Mouse (Mus musculus) heart, embryonic 11.5 days (tissue): Measurements from ENCODE around the gene Fam129c. TPM values are rescaled to one million over a fixed set of nuclear protein-coding genes. Genes with fewer than 3 reads are reported as not detected.

Experiments used
- ATAC-seq: fragments of 200-750 bp; cut with Nextera tagmentation; replicated peaks from 2 replicates; pipeline ENCODE4 v1.8.0; 2017; ENCODE audit warnings: moderate library complexity; ENCODE audit not compliant: insufficient number of reproducible peaks, low FRiP score, low TSS enrichment
- H3K27ac ChIP-seq: fragments of 300-500 bp; sonication (generic); 2 replicates; pipeline ENCODE4 v1.5.1; 2014; ENCODE audit warnings: mild to moderate bottlenecking, low read depth, low read length
- H3K27me3 ChIP-seq: fragments of 300-500 bp; sonication (generic); 2 replicates; pipeline ENCODE4 v1.6.1; 2014; ENCODE audit warnings: mild to moderate bottlenecking, low read length, mixed read lengths; ENCODE audit not compliant: control insufficient read depth, insufficient read depth
- H3K36me3 ChIP-seq: fragments of 300-500 bp; sonication (generic); 2 replicates; pipeline ENCODE4 v1.6.1; 2014; ENCODE audit warnings: mild to moderate bottlenecking, low read length, moderate library complexity, mixed read lengths; ENCODE audit not compliant: control insufficient read depth, insufficient read depth
- H3K4me1 ChIP-seq: fragments of 300-500 bp; sonication (generic); 2 replicates; pipeline ENCODE4 v1.6.1; 2014; ENCODE audit warnings: low read length; ENCODE audit not compliant: control insufficient read depth, insufficient read depth
- H3K4me2 ChIP-seq: fragments of 300-500 bp; sonication (generic); 2 replicates; pipeline ENCODE4 v1.6.1; 2014; ENCODE audit warnings: mild to moderate bottlenecking, moderate library complexity
- H3K4me3 ChIP-seq: fragments of 300-500 bp; sonication (generic); 2 replicates; pipeline ENCODE4 v1.5.1; 2014; ENCODE audit warnings: low read depth, low read length
- H3K9ac ChIP-seq: fragments of 300-500 bp; sonication (generic); 2 replicates; pipeline ENCODE4 v1.6.1; 2014; ENCODE audit warnings: mild to moderate bottlenecking, low read depth, low read length, moderate library complexity
- H3K9me3 ChIP-seq: fragments of 300-500 bp; sonication (generic); replicated peaks from 2 replicates; pipeline ENCODE4 v1.6.1; 2016; ENCODE audit warnings: low read length; ENCODE audit not compliant: control insufficient read depth
- WGBS: fragments of 180-500 bp; shearing (Covaris S2); extraction: QIAGEN DNeasy Blood & Tissue Kit; methylation state at CpG from one replicate; pipeline ENCODE4 v1.1.7; 2014; ENCODE audit not compliant: insufficient replicate concordance; 5-methylcytosine and 5-hydroxymethylcytosine counted together
- polyA plus RNA-seq: library from polyadenylated mRNA; unstranded; fragments of >200 nt; fragmentation: Nextera tagmentation; extraction: Ambion mirVana; gene quantifications from 2 replicates; pipeline ENCODE4 v1.2.1, GENCODE M21; 2014

Gene Fam129c
- polyA plus RNA-seq, 1 experiment from 2014 or later, result 1.9 TPM

GRCm38 (mm10) chr8:71560765-71561164 lies 36.7 kb upstream of the Fam129c start:
- ATAC-seq, result no peak
- WGBS, result 80% methylated on average over 5 of the region's 5 CpGs

DNA sequence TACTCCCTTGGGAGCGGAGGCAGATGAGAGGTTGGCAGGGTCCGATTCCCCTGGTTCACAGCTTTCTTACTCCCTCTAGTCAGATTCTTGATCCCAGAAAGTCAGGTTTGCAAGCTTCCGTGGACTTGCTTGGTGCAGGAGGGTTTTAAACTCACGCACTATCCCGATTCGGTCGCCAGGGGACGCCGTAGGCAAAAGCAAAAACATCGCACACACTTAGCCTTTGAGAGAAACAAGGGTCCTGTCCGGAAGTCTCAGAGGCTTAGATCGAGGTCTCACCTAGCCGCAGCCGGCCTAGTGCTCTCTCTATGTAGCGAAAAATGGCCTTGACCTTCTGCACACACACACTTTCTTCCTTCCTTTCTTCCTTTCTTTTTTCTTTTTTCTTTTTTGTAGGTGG lies 36.0 kb upstream of the Fam129c start:
- Histone ChIP-seq H3K27ac (no peak overlapping the region), H3K9me3 (0 out of 2 replicates have a peak, but pooled peaks cover 3% of the 10 kb centered on the region), H3K4me3 (no peak overlapping the region), H3K9ac (no peak overlapping the region), H3K27me3 (peaks cover 64% of the 10 kb centered on the region), H3K4me2 (no peak overlapping the region), H3K4me1 (peaks cover 8% of the 10 kb centered on the region), H3K36me3 (peaks cover 2% of the 10 kb centered on the region; the same call in 1 of the 2 replicates)
- 3% methylated on average over 15 of the region's 15 CpGs for WGBS
- ATAC-seq, result no peak

More at GRCm38 (mm10) chr8:71560765-71561164, 36.7 kb upstream of the Fam129c start:
- no peak overlapping the region for H3K9ac ChIP-seq
- 0 out of 2 replicates have a peak, but pooled peaks cover 3% of the 10 kb centered on the region for H3K9me3 ChIP-seq
- no peak overlapping the region for H3K4me2 ChIP-seq
- peaks cover 8% of the 10 kb centered on the region for H3K4me1 ChIP-seq
- no peak overlapping the region for H3K27ac ChIP-seq
- H3K4me3 ChIP-seq, result no peak overlapping the region
- peaks cover 62% of the 10 kb centered on the region for H3K27me3 ChIP-seq
- peaks cover 2% of the 10 kb centered on the region; the same call in 1 of the 2 replicates for H3K36me3 ChIP-seq

GRCm38 (mm10) chr8:71562751-71563150 lies 34.7 kb upstream of the Fam129c start:
- Histone ChIP-seq H3K4me1 (peaks cover 8% of the 10 kb centered on the region), H3K27ac (no peak overlapping the region), H3K27me3 (peaks cover 56% of the 10 kb centered on the region), H3K9ac (no peak overlapping the region), H3K4me2 (peak overlapping the region; percentile 54), H3K36me3 (peaks cover 2% of the 10 kb centered on the region; the same call in 1 of the 2 replicates), H3K9me3 (0 out of 2 replicates have a peak, but pooled peaks cover 3% of the 10 kb centered on the region), H3K4me3 (peak overlapping the region; percentile 1; the same call in 1 of the 2 replicates)
- 0 out of 2 replicates have a peak, but pooled peaks have one; percentile 12 for ATAC-seq
- 1% methylated on average over 32 of the region's 33 CpGs for WGBS

GRCm38 (mm10) chr8:71563992-71564391 lies 33.5 kb upstream of the Fam129c start:
- Histone ChIP-seq H3K9me3 (0 out of 2 replicates have a peak, but pooled peaks cover 3% of the 10 kb centered on the region), H3K27me3 (peaks cover 55% of the 10 kb centered on the region), H3K4me1 (peaks cover 4% of the 10 kb centered on the region), H3K27ac (no peak overlapping the region), H3K4me3 (no peak overlapping the region), H3K36me3 (peaks cover 2% of the 10 kb centered on the region; the same call in 1 of the 2 replicates), H3K4me2 (no peak overlapping the region), H3K9ac (no peak overlapping the region)
- no peak for ATAC-seq
- 73% methylated on average over 4 of the region's 4 CpGs for WGBS

DNA sequence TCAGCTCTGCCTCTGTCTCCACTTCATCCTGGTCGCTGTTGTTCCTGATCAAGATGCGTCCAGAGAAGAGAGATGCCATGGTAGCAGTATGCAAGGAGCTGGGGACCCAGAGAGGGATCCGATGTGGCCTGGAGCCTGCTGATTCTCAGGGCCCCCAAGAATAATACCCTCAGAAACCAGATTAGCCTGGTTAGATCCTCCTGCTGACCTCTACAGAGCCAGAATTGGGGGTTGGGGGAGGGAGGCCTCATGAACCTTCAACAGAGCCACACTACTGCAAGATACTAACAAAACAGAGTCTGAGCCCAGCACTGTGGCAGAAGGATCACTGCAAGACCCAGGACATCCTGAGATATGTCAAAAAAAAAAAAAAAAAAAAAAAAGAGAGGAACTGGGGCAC lies 30.9 kb upstream of the Fam129c start, which contains the start of gene Nxnl1:
Gene Nxnl1 (minus strand): TSS at position 101 of the 400 bp plus-strand sequence.
- Histone ChIP-seq H3K27ac (no peak within 1 kb of the TSS), H3K9ac (no peak within 1 kb of the TSS), H3K4me1 (peaks cover 12% of the 10 kb centered on the region), H3K36me3 (peaks cover 2% of the 10 kb centered on the region; the same call in 1 of the 2 replicates), H3K4me2 (no peak within 1 kb of the TSS), H3K9me3 (0 out of 2 replicates have a peak, but pooled peaks cover 3% of the 10 kb centered on the region), H3K4me3 (no peak within 1 kb of the TSS), H3K27me3 (peaks cover 42% of the 10 kb centered on the region)
- 58% methylated on average over 3 of the region's 3 CpGs for WGBS
- ATAC-seq, result no peak

DNA sequence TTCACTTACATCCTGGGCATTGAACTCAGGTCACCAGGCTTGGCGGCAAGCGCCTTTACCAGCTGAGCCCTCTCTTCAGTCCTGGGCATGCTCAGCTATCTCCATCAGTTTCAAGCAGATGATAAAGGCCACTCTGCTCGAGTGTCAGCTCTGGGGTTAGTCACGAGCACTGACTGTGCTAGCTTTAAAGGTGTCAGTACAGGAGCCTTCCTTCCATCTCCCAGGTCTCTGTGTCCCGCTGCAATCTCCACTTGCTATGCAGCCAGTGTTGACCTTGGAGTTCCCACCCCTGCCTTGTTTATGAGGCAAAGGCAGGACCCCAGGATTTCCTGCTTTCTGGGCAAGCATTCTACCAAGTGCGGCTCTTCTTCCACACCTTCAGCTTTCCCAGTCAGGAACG lies 29.9 kb upstream of the Fam129c start:
- H3K27ac ChIP-seq, result no peak overlapping the region
- ATAC-seq, result no peak
- 58% methylated on average over 7 of the region's 7 CpGs for WGBS
- H3K4me3 ChIP-seq, result no peak overlapping the region
- H3K9me3 ChIP-seq, result 0 out of 2 replicates have a peak, but pooled peaks cover 3% of the 10 kb centered on the region
- peaks cover 33% of the 10 kb centered on the region for H3K27me3 ChIP-seq
- H3K4me2 ChIP-seq, result no peak overlapping the region
- H3K36me3 ChIP-seq, result peaks cover 2% of the 10 kb centered on the region; the same call in 1 of the 2 replicates
- peaks cover 12% of the 10 kb centered on the region for H3K4me1 ChIP-seq
- no peak overlapping the region for H3K9ac ChIP-seq

- Histone ChIP-seq H3K9ac (peak within 1 kb of the TSS; percentile 64), H3K4me3 (peak within 1 kb of the TSS; percentile 59), H3K27ac (no peak within 1 kb of the TSS), H3K27me3 (peaks cover 24% of the 10 kb centered on the region), H3K36me3 (peaks cover 2% of the 10 kb centered on the region; the same call in 1 of the 2 replicates), H3K4me2 (peak within 1 kb of the TSS; percentile 92), H3K9me3 (0 out of 2 replicates have a peak, but pooled peaks cover 3% of the 10 kb centered on the region), H3K4me1 (peaks cover 12% of the 10 kb centered on the region)
- 14% methylated on average over 13 of the region's 13 CpGs for WGBS
- ATAC-seq, result no peak
Observed at GRCm38 (mm10) chr8:71568387-71568937, 29.0 kb upstream of the Fam129c start, which contains the start of gene Slc27a1. Gene Slc27a1 (plus strand): TSS chr8:71568882.

- peak overlapping the region; percentile 59 for H3K4me3 ChIP-seq
- peaks cover 24% of the 10 kb centered on the region for H3K27me3 ChIP-seq
- no peak overlapping the region for H3K27ac ChIP-seq
Observed at GRCm38 (mm10) chr8:71568941-71569340, 28.5 kb upstream of the Fam129c start.

More at GRCm38 (mm10) chr8:71568941-71569340, 28.5 kb upstream of the Fam129c start:
- H3K36me3 ChIP-seq, result peaks cover 1% of the 10 kb centered on the region; the same call in 1 of the 2 replicates
- H3K9ac ChIP-seq, result no peak overlapping the region
- no peak for ATAC-seq
- 0 out of 2 replicates have a peak, but pooled peaks cover 3% of the 10 kb centered on the region for H3K9me3 ChIP-seq
- WGBS, result 26% methylated on average over 6 of the region's 6 CpGs
- H3K4me1 ChIP-seq, result peaks cover 12% of the 10 kb centered on the region
- peak overlapping the region; percentile 92 for H3K4me2 ChIP-seq
